Mouse (Mus musculus): ENCODE data around the gene Hist1h3a. TPM values are rescaled to one million over a fixed set of nuclear protein-coding genes. Genes with fewer than 3 reads are reported as not detected.
"Not testable (repeated sequence)": the region's sequence is repeated elsewhere in the genome, so short reads cannot be mapped to it uniquely, and the experiment has no call there.

The Hist1h3a gene
- polyA plus RNA-seq, 1 experiment from 2014 or later = 8.0 TPM

DNA sequence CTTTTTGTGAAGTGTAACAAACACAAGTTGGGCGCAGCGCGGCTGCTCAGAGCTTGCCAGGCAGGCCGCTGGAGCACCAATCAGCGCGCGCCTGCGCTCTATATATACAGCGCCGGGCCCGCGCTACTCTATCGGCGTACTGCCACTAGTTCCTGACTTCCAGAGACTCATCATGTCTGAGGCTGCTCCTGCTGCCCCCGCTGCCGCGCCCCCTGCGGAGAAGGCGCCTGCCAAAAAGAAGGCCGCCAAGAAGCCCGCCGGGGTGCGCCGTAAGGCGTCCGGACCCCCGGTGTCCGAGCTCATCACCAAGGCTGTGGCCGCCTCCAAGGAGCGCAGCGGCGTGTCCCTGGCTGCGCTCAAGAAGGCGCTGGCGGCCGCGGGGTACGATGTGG, 23.5 kb downstream of the Hist1h3a start, which contains the start of gene Hist1h1c:
Gene Hist1h1c, plus strand, starts transcription at position 132 of the 392 bp plus-strand sequence.
- Histone ChIP-seq H3K9me3 (replicated peaks) (no peaks in the 10 kb centered on the region), H3K27me3 (no peaks in the 10 kb centered on the region), H3K36me3 (no peaks in the 10 kb centered on the region), H3K9ac (peak within 1 kb of the TSS; percentile 80), H3K4me2 (peak within 1 kb of the TSS; percentile 89), H3K4me1 (peaks cover 16% of the 10 kb centered on the region), H3K27ac (peak within 1 kb of the TSS; percentile 100), H3K4me3 (replicated peaks) (peak within 1 kb of the TSS; percentile 61)
- under 1% methylated on average over 38 of the region's 38 CpGs for WGBS
- ATAC-seq (replicated peaks; ENCODE audit: low FRiP score) = peak; percentile 93

DNA sequence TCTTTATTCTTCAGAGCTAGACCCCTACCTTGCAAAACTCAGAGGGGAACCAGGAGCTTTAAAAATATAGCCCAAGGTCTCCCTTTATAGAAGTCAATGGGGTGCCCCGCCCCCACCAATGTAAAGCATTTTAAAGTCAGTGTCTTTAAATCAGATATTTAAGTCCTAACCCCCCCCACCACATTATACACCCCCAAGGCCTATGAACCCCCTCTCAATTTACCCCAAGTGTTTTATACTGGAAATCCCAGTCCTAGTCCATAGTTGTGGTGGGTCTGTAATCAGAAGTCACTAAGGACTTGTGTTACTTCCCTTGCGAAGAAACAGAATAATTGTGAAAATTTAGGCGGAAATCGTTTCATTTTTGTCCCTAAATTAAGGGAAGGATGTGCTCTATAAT, 24.1 kb downstream of the Hist1h3a start:
- Histone ChIP-seq H3K4me3 (replicated peaks) (peak overlapping the region; percentile 61), H3K4me2 (peak overlapping the region; percentile 89), H3K27ac (peak overlapping the region; percentile 100), H3K36me3 (no peaks in the 10 kb centered on the region), H3K4me1 (peaks cover 16% of the 10 kb centered on the region), H3K27me3 (no peaks in the 10 kb centered on the region), H3K9ac (0 out of 2 replicates have a peak overlapping the region, but pooled peaks have one; percentile 80), H3K9me3 (replicated peaks) (no peaks in the 10 kb centered on the region)
- 20% methylated on average over 4 of the region's 4 CpGs for WGBS
- ATAC-seq (replicated peaks; ENCODE audit: low FRiP score) = no peak

DNA sequence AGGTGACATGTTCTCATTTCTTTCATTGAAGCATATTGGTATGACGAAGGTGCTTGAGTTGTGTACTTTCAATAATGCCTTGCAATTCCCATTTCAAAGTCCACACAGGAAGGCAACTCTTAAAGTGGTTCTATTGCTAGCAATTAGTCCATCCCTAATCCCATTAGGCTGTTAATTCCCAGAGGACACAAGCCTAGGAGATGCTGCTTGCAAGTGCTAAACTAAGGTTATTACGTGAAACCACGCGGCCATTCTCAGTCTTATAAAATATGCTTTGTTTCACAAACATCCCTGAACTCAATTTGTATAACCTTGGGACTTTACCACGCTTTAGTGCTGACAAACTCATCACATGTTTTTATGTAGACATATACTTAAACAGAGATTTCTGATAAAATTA, 25.1 kb downstream of the Hist1h3a start:
- H3K4me2 ChIP-seq = no peak overlapping the region
- no peak overlapping the region for H3K9ac ChIP-seq
- H3K4me3 ChIP-seq (replicated peaks) = no peak overlapping the region
- no peak for ATAC-seq (replicated peaks; ENCODE audit: low FRiP score)
- no peak overlapping the region for H3K27ac ChIP-seq
- H3K4me1 ChIP-seq = peaks cover 16% of the 10 kb centered on the region
- H3K27me3 ChIP-seq = no peaks in the 10 kb centered on the region
- 80% methylated on average over 5 of the region's 5 CpGs for WGBS
- H3K9me3 ChIP-seq (replicated peaks) = no peaks in the 10 kb centered on the region
- H3K36me3 ChIP-seq = no peaks in the 10 kb centered on the region

DNA sequence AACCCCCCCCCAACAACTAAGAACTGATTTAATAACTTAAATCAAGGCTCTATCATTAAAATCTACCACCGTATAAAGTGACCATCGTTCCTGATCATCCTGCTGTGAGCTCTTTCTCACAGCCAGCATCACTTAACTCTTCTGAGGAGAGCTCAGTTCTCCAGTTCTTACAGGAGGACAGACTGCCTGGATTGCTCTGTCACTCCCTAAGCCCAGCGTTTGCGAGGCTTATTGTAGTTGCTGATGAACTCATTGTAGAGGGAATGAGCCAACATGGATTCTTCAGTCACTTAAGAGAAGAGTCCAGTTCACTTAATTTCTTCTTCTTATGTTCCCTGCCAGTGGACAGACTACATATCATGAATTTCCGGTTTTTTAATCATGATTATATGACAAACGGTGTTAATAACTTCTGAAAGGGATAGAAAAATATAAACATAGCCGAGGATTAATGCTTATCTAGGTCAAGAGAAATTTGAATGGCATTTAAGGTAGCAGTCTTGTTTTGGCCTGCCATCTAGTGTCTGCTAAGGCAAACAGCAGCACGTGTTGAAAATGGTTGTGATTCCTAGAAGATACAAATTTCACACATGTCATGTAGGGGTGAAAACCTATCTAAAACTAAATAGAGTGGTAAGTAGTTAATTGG, 29.9 kb downstream of the Hist1h3a start:
- Histone ChIP-seq H3K9ac (no peak overlapping the region), H3K9me3 (replicated peaks) (no peaks in the 10 kb centered on the region), H3K4me3 (replicated peaks) (no peak overlapping the region), H3K4me2 (no peak overlapping the region), H3K27ac (no peak overlapping the region), H3K4me1 (peaks cover 4% of the 10 kb centered on the region; the same call in 1 of the 2 replicates), H3K27me3 (no peaks in the 10 kb centered on the region), H3K36me3 (no peaks in the 10 kb centered on the region)
- 25% methylated on average over 8 of the region's 8 CpGs for WGBS
- ATAC-seq (replicated peaks; ENCODE audit: low FRiP score) = no peak

DNA sequence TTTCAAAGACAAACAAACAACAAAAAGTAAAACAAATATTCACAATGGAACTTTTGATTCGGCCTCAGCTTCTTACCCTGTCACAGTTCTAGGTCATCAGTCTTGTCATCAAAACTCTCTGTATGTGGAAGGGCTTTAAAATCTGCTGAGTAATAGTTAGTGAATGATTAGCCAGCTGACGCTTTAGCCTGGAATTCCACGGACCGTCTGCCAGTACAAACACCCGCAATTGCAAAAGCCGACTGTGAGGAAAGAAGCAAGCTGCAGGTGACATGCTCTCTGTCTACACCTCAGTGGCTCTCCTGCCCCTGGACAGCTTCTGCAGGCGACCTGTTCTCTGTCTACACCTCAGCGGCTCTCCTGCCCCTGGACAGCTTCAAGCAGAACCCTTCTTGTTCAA, 31.7 kb downstream of the Hist1h3a start:
- Histone ChIP-seq H3K27ac (no peak overlapping the region), H3K36me3 (no peaks in the 10 kb centered on the region), H3K9me3 (replicated peaks) (no peaks in the 10 kb centered on the region), H3K27me3 (no peaks in the 10 kb centered on the region), H3K9ac (no peak overlapping the region), H3K4me2 (no peak overlapping the region), H3K4me3 (replicated peaks) (no peak overlapping the region), H3K4me1 (peaks cover 4% of the 10 kb centered on the region; the same call in 1 of the 2 replicates)
- ATAC-seq (replicated peaks; ENCODE audit: low FRiP score) = 0 out of 2 replicates have a peak, but pooled peaks have one; percentile 56
- 24% methylated on average over 8 of the region's 8 CpGs for WGBS

DNA sequence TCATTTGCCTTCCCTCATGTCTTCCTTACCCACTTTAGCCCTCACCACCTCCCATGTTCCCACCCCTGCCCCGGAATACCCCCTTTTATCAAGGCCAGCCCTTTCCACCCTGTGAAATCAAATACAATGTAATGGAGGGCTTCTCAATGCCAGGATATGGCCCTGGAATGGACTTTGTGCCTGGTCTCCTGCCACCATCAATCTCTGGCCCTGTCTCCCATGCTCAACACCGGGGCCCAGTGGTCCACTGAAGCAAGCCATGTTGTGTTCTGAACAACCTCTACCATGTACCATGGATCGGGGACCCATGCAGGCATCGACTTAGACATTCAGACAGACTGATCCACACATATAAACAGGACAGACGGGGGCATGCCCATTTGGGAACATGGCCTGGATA, 32.5 kb downstream of the Hist1h3a start:
- no peak overlapping the region for H3K4me3 ChIP-seq (replicated peaks)
- WGBS = 97% methylated on average over 5 of the region's 5 CpGs
- no peaks in the 10 kb centered on the region for H3K9me3 ChIP-seq (replicated peaks)
- no peaks in the 10 kb centered on the region for H3K27me3 ChIP-seq
- H3K36me3 ChIP-seq = no peaks in the 10 kb centered on the region
- H3K4me2 ChIP-seq = no peak overlapping the region
- H3K27ac ChIP-seq = no peak overlapping the region
- no peak for ATAC-seq (replicated peaks; ENCODE audit: low FRiP score)
- no peak overlapping the region for H3K9ac ChIP-seq
- H3K4me1 ChIP-seq = peaks cover 4% of the 10 kb centered on the region; the same call in 1 of the 2 replicates

DNA sequence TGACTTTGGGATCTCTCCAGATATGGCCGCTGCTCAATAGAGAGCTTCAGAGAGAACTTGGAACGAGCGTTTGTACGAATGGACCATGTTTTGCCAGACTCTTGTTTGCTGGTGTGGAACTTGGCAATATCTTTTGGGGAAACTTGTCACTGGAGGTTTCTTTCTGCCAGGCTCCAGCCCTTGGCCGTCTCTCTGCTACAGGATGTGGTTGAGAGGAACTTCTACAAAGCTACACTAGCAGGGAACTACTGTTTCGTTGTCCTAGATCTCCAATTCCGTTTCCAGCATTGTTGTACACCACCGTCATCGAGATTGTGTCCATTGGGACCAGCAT, 33.0 kb downstream of the Hist1h3a start:
- ATAC-seq (replicated peaks; ENCODE audit: low FRiP score) = no peak
- H3K4me2 ChIP-seq = no peak overlapping the region
- H3K4me1 ChIP-seq = peaks cover 4% of the 10 kb centered on the region; the same call in 1 of the 2 replicates
- 91% methylated on average over 9 of the region's 9 CpGs for WGBS
- no peaks in the 10 kb centered on the region for H3K36me3 ChIP-seq
- H3K9me3 ChIP-seq (replicated peaks) = no peaks in the 10 kb centered on the region
- H3K4me3 ChIP-seq (replicated peaks) = no peak overlapping the region
- H3K9ac ChIP-seq = no peak overlapping the region
- H3K27ac ChIP-seq = no peak overlapping the region
- no peaks in the 10 kb centered on the region for H3K27me3 ChIP-seq

DNA sequence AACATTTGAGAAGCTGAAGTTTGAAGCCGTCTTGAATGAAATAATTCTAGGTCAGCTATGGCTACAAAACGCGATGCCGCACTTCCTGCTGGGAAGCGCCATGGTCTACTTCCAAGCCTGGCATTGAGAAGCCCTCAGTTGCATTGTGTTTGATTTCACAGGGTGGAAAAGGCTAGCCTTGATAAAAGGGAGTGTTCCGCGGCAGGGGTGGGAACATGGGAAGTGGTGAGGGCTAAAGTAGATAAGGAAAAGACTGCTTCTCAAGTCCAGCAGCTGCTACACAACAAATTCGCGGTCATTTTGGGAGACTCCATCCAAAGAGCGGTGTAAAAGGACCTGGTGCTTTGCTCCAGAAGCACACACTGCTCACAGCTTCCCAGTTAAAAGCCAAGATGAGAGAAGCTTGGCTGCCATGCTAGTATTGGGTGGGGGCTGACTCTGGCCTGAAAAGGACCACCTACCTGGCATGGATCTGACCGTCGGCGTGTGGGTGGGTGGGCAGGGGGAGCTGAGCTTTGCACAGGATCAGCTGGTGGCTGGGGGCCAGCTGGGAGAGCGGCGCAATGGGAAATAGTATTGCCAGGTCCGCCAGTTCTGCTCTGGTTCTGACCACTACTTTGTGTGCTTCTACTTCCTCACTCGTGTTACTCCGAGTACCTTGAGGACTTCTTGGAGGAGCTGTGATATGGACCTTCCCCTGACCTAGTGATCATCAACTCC, 33.6 kb downstream of the Hist1h3a start:
- H3K4me2 ChIP-seq = no peak overlapping the region

DNA sequence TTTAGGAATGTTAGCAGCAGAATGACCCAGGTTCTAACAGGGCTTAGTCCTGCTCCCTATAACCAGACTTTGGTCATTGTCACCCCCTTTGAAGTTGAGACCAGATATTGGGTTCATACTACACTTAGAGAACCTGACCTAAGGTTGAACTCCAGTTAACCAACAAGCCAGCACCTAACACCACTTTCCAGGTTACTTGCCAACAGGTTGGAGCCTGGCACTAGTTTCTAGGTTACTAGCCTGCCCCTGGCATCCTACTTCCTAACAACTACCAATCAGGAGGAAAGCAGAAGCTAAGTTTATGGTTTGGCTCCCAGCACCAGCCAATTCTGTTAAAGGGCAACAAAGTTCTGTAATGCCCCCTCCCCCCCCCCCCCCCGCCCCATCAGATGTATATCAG, 37.0 kb downstream of the Hist1h3a start:
- Histone ChIP-seq H3K4me3 (replicated peaks) (no peak overlapping the region), H3K36me3 (no peaks in the 10 kb centered on the region), H3K9ac (no peak overlapping the region), H3K4me2 (no peak overlapping the region), H3K27me3 (no peaks in the 10 kb centered on the region), H3K9me3 (replicated peaks) (no peaks in the 10 kb centered on the region), H3K27ac (no peak overlapping the region), H3K4me1 (no peaks in the 10 kb centered on the region)
- ATAC-seq (replicated peaks; ENCODE audit: low FRiP score) = no peak
- WGBS = no CpG with 5 or more reads among the region's 1 CpGs

More for the DNA sequence above, 33.6 kb downstream of the Hist1h3a start:
- no peak for ATAC-seq (replicated peaks; ENCODE audit: low FRiP score)
- Histone ChIP-seq H3K4me1 (peaks cover 4% of the 10 kb centered on the region; the same call in 1 of the 2 replicates), H3K9ac (no peak overlapping the region), H3K4me3 (replicated peaks) (no peak overlapping the region), H3K27me3 (no peaks in the 10 kb centered on the region), H3K9me3 (replicated peaks) (no peaks in the 10 kb centered on the region), H3K36me3 (no peaks in the 10 kb centered on the region), H3K27ac (no peak overlapping the region)
- WGBS = 91% methylated on average over 18 of the region's 18 CpGs

DNA sequence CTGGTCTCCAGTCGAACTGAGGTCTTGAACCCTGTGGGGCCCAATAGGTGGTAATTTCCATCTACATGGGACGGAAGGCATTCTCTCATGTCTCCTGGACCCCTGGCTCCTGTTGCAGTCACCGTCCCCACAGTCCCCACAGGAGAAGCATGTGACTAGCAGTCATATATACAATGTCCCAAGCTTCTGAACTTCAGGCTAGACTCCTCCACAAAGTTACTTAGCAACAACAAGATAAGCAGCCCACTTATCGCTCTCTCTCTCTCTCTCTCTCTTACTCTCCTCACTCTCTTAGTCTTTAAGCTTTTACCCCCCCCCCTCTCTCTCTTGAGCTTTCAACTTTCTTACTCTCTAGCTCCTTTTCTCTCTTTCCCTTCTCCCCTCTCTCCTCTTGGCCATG, 37.9 kb downstream of the Hist1h3a start:
- no peaks in the 10 kb centered on the region for H3K36me3 ChIP-seq
- H3K9me3 ChIP-seq (replicated peaks) = no peaks in the 10 kb centered on the region
- no peak for ATAC-seq (replicated peaks; ENCODE audit: low FRiP score)
- H3K4me1 ChIP-seq = no peaks in the 10 kb centered on the region
- no peak overlapping the region for H3K9ac ChIP-seq
- no peak overlapping the region for H3K4me2 ChIP-seq
- H3K27ac ChIP-seq = no peak overlapping the region
- WGBS = 71% methylated on average over 4 of the region's 4 CpGs
- no peak overlapping the region for H3K4me3 ChIP-seq (replicated peaks)
- no peaks in the 10 kb centered on the region for H3K27me3 ChIP-seq

DNA sequence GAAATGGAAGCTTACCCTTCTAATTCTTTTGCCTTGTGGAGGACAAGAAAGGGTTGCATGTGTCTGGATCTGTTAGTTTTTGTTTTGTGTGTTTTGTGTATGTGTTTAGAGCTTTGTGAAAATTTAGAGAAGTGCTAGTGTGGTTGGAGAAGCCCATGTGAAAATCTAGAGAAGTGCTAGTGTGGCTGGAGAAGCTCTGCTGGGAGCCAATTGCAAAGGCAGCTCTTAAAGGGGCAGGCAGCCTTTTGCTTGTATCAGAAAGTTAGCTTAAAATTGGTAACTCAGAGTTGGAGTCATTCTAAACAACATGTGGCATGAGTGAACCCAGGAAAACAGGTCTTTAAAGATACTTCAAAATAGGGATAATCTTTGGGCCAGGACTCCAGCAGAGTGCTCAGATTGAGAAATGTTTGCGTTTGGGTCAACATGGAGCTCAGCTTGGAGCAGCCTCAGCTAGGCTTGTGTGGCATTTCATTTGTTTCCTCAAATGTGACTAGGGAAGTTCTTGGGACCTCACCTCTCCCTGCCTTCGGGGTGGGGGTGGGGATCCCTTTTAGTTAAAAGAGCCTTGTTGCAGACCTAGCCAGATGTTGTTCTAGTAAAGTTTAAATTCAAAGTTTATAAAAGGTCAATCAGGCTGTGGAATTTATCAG, 44.5 kb downstream of the Hist1h3a start:
- not testable (repeated sequence) for H3K9me3 ChIP-seq (replicated peaks); H3K27ac ChIP-seq; H3K4me3 ChIP-seq (replicated peaks); H3K4me2 ChIP-seq; H3K36me3 ChIP-seq; ATAC-seq (replicated peaks; ENCODE audit: low FRiP score); H3K4me1 ChIP-seq; H3K27me3 ChIP-seq; H3K9ac ChIP-seq
- 9% methylated on average over 2 of the region's 2 CpGs for WGBS

DNA sequence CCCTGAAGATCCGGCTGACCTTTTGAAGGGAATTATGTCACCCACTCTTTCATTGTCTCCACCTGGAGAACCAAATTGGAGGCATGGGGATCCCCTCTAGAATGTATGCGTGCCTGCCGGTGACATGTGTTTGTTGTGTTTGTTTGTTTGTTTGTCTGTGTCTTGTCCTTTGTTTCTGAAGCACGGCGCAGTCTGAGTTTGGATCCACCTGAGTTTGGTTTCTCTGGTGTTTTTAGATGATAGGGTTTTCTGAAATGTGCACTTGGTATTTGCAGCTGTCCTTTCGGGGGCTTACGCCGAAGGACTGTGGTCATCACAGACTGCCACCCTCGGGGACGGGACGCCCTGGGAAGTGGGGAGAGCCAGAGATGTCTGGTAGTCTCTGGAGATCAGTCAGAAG, 45.0 kb downstream of the Hist1h3a start:
- H3K9ac ChIP-seq = no peak overlapping the region
- no peak overlapping the region for H3K27ac ChIP-seq
- no peaks in the 10 kb centered on the region for H3K9me3 ChIP-seq (replicated peaks)
- no peak overlapping the region for H3K4me2 ChIP-seq
- no peaks in the 10 kb centered on the region for H3K27me3 ChIP-seq
- H3K4me3 ChIP-seq (replicated peaks) = no peak overlapping the region
- no peak for ATAC-seq (replicated peaks; ENCODE audit: low FRiP score)
- WGBS = 59% methylated on average over 11 of the region's 11 CpGs
- H3K36me3 ChIP-seq = no peaks in the 10 kb centered on the region
- H3K4me1 ChIP-seq = no peaks in the 10 kb centered on the region

Data from kidney, embryonic 15.5 days (tissue).